Mouse (Mus musculus) testis, postnatal 14 days (tissue): ENCODE measurements at regions not wholly inside any gene's neighbourhood (a gene's known extent, or its start where the extent isn't known, plus 50 kb on each side); places are given as distances from the start of the nearest gene placed in this dataset.

Source experiments
- DNase-seq: peaks from one replicate; pipeline ENCODE4 v3.0.0; 2021; ENCODE audit warnings: low spot score

GRCm38 (mm10) chr14:91889141-91889631 lies 2001.3 kb downstream of the Pcdh9 start:
- peak; percentile 23 for DNase-seq

DNA sequence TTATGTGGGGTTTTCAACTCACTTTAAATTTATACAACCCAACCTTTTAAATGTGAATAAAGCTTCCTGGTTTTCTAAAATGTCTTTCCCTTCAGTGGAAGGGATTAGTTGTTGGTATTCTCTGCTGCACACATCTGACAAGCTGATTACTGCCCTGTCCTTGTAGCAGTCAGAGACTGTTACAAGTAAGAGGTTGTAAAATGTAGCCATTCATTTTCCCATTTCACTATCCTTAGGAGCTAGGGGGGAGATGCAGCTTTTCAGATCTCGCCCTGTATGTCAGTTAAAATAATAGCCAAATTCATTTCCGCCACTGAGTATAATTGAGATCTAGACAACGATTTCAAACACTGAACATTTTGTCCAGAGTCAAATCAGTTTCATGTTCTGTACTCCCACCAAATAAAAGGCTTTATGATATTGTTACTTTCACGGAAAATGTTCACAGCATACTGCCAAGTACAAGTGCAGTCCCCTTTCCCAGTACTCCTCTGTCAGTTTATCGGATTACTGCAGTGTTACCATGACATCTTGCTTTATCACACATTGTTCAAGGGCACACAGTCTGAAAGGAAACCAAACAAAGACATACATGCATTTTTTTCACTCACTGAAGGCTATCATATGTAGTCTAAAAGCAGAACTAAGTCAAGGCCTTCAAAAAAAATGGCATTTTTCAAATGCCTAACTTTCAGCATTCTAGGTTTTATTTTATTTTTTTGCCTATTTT lies 2024.4 kb downstream of the Pcdh9 start:
- DNase-seq = peak; percentile 14

DNA sequence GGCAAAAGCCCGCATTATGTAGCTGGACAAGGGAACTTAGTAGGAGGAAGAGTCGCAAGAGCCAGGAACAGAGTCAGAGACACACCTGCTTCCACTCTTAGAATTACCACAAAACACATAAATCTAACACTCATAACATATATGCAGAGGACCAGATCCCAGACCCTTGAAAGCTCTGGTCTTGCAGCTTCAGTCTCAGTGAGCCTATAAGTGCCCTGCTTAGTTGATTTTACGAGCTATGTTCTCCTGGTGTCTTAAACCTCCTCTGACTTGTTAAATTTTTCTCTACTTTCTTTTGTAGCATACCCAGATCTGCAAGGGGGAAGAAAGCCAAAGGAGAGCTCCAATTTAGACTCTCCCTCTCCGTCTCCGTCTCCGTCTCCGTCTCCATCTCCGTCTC lies 2038.2 kb downstream of the Pcdh9 start:
- no peak for DNase-seq
